Mouse (Mus musculus) cerebellum, postnatal 36 days (tissue): ENCODE results near the gene Ston1.

Experiments
- DNase-seq, 2 experiments: peaks; one replicate each; pipeline ENCODE4 v3.0.0; 2021 to 2022; ENCODE audit warnings: mixed read lengths in 2 of 2

The Ston1 gene

GRCm38 (mm10) chr17:88696656-88697333 lies 99.3 kb downstream of the Ston1 start:
- no peak for DNase-seq

DNA sequence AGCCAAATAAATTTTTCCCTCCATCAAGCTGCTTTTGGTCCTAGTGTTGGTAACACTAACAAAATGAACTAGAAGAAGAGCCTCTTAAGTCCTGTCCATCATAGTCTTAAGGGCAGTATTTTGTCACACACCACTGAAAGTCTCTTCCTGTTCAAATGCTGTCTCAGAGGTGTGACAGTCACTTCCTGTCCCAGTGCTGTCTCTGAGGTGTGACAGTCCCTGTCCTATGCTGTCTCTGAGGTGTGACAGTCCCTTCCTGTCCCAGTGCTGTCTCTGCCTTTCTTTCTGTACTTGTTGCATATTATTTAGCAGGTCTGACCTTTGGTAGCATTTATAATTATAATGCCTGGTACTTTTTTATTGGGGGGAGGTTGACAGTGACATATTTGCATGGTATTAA lies 103.4 kb downstream of the Ston1 start:
- no peak for DNase-seq

DNA sequence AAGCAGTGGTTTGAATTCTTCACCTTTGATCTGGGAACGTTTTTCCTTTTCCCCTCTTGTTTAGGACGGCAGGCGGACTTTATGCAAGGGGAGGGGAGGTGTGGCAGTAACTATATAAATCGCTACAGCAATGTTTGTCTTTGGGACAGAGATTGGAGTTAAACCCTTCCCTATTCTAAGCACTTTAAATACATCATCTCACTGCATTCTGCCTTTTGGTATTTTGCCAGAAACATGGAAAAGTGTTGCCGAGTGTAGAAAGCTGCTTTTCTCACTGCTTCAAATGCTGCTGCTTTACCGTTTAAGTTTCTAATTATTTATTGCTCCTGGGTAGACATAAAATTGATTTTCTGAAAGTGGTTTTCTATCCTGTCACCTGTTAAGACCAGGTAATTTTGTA lies 104.9 kb downstream of the Ston1 start:
- DNase-seq = no peak

- no peak for DNase-seq
Observed at GRCm38 (mm10) chr17:88703112-88703511, 105.6 kb downstream of the Ston1 start.

DNA sequence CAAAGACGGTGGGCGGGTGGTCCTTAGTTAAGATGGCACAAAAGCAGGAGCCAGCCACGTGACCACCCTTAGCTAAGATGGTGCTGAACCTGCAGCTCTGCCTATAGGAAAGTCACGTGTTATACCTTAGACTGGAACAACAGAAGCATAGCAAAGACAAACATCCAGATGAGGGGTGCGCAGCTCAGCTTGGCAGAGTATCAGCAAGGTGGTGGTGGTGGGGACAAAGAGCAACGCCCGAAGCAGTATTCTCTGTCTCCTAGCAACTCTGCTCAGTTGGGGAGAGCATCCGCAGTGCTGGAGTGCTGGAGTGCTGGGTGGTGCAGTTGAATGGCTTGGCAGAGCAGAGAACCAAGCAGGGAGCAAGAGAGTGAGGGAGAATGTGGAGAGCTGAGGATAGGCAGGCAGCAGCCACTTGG lies 108.8 kb downstream of the Ston1 start:
- DNase-seq = no peak
